Mouse (Mus musculus) embryonic facial prominence, embryonic 15.5 days (tissue): Measurements from ENCODE around the gene Fpgs. TPM values are rescaled to one million over a fixed set of nuclear protein-coding genes. Genes with fewer than 3 reads are reported as not detected.

Experiments used
- ATAC-seq: fragments of 200-750 bp; cut with Nextera tagmentation; 2 replicates; pipeline ENCODE4 v1.8.0; 2017; ENCODE audit warnings: low read depth, moderate TSS enrichment; ENCODE audit not compliant: insufficient number of reproducible peaks, low FRiP score, low TSS enrichment
- H3K27ac ChIP-seq: fragments of 300-500 bp; sonication (generic); replicated peaks from 2 replicates; pipeline ENCODE4 v1.5.1; 2015; ENCODE audit warnings: mild to moderate bottlenecking, inconsistent platforms
- H3K27me3 ChIP-seq: fragments of 300-500 bp; sonication (generic); 2 replicates; pipeline ENCODE4 v1.6.1; 2015; ENCODE audit warnings: inconsistent platforms
- H3K36me3 ChIP-seq: fragments of 300-500 bp; sonication (generic); 2 replicates; pipeline ENCODE4 v1.6.1; 2015; ENCODE audit warnings: mild to moderate bottlenecking, inconsistent platforms
- H3K4me1 ChIP-seq: fragments of 300-500 bp; sonication (generic); 2 replicates; pipeline ENCODE4 v1.6.1; 2015; ENCODE audit warnings: inconsistent platforms
- H3K4me2 ChIP-seq: fragments of 300-500 bp; sonication (generic); replicated peaks from 2 replicates; pipeline ENCODE4 v1.6.1; 2015; ENCODE audit warnings: mild to moderate bottlenecking, inconsistent platforms
- H3K4me3 ChIP-seq: fragments of 300-500 bp; sonication (generic); replicated peaks from 2 replicates; pipeline ENCODE4 v1.5.1; 2015; ENCODE audit warnings: mild to moderate bottlenecking, inconsistent platforms
- H3K9ac ChIP-seq: fragments of 300-500 bp; sonication (generic); 2 replicates; pipeline ENCODE4 v1.6.1; 2015; ENCODE audit warnings: inconsistent platforms
- H3K9me3 ChIP-seq: fragments of 300-500 bp; sonication (generic); replicated peaks from 2 replicates; pipeline ENCODE4 v1.6.1; 2016; ENCODE audit warnings: inconsistent platforms
- WGBS: fragments of 180-500 bp; shearing (Covaris S2); methylation state at CpG from one replicate; pipeline ENCODE4 v1.1.7; 2015; 5-methylcytosine and 5-hydroxymethylcytosine counted together
- polyA plus RNA-seq: library from polyadenylated mRNA; unstranded; fragments of >200 nt; fragmentation: Nextera tagmentation; extraction: Ambion mirVana; gene quantifications from 2 replicates; pipeline ENCODE4 v1.2.1, GENCODE M21; 2015

Fpgs gene
- polyA plus RNA-seq, 1 experiment from 2014 or later, result 33.2 TPM

- H3K4me1 ChIP-seq, result peaks cover 48% of the 10 kb centered on the region
- H3K9ac ChIP-seq, result no peak overlapping the region
- WGBS, result 70% methylated on average over 3 of the region's 3 CpGs
- H3K4me2 ChIP-seq, result no peak overlapping the region
- no peaks in the 10 kb centered on the region for H3K36me3 ChIP-seq
- no peak overlapping the region for H3K4me3 ChIP-seq
- peak overlapping the region; percentile 85 for H3K27ac ChIP-seq
- ATAC-seq, result no peak
- no peaks in the 10 kb centered on the region for H3K27me3 ChIP-seq
- H3K9me3 ChIP-seq, result no peaks in the 10 kb centered on the region
Measured at GRCm38 (mm10) chr2:32645647-32646046, 58.3 kb downstream of the Fpgs start.

- H3K27me3 ChIP-seq, result no peaks in the 10 kb centered on the region
- WGBS, result 85% methylated on average over 8 of the region's 8 CpGs
- H3K4me1 ChIP-seq, result peaks cover 48% of the 10 kb centered on the region
- no peak for ATAC-seq
- no peak overlapping the region for H3K9ac ChIP-seq
- H3K4me3 ChIP-seq, result no peak overlapping the region
- H3K4me2 ChIP-seq, result no peak overlapping the region
- no peaks in the 10 kb centered on the region for H3K9me3 ChIP-seq
- 0 out of 2 replicates have a peak overlapping the region, but pooled peaks have one; percentile 85 for H3K27ac ChIP-seq
- H3K36me3 ChIP-seq, result no peaks in the 10 kb centered on the region
Measured at GRCm38 (mm10) chr2:32644799-32645475, 59.0 kb downstream of the Fpgs start.

DNA sequence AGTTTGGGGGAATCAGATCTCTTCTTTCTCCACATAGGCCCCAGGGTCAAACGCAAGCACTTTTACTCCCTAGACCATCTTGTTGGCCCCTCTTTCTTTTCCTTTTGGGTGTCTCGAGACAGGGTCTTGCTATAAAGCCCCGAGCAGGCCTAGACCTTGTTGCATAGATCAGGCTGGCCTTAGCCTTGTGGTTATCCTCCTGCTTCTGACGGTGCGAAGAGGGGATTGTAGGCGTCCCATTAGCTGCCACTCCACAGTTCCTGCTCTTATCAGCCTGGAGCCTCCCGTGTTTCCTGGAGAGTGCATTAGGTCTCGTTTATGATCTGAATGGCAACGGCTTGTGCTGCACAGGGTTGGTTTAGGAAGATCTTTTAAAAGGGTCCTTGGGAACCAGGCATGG is 59.9 kb downstream of the Fpgs start:
- no peak for ATAC-seq
- H3K36me3 ChIP-seq, result no peaks in the 10 kb centered on the region
- no peak overlapping the region for H3K9ac ChIP-seq
- H3K27me3 ChIP-seq, result no peaks in the 10 kb centered on the region
- no peak overlapping the region for H3K4me2 ChIP-seq
- H3K4me3 ChIP-seq, result no peak overlapping the region
- H3K4me1 ChIP-seq, result peaks cover 47% of the 10 kb centered on the region
- no peaks in the 10 kb centered on the region for H3K9me3 ChIP-seq
- no peak overlapping the region for H3K27ac ChIP-seq
- 72% methylated on average over 9 of the region's 9 CpGs for WGBS

DNA sequence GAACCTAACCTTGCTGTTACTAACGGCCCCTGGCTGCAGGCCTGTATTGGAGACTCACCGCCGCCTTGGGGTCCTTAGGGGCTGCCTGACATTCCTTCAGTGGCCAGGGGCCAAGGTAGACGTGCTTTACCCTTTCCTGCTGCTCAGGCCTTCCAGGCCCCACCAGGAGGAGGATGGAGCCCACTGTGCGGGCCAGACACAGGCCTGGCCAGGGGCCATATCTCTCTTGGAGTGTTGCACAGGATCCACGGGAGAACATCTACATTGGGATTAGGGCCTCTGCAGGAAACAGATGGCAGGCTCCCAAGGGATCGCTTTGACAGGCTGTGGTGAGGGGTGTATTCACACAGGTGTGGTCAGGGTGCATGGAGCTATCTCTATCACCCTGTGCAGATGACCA is 61.1 kb downstream of the Fpgs start:
- 55% methylated on average over 7 of the region's 7 CpGs for WGBS
- no peak overlapping the region for H3K27ac ChIP-seq
- no peak for ATAC-seq

DNA sequence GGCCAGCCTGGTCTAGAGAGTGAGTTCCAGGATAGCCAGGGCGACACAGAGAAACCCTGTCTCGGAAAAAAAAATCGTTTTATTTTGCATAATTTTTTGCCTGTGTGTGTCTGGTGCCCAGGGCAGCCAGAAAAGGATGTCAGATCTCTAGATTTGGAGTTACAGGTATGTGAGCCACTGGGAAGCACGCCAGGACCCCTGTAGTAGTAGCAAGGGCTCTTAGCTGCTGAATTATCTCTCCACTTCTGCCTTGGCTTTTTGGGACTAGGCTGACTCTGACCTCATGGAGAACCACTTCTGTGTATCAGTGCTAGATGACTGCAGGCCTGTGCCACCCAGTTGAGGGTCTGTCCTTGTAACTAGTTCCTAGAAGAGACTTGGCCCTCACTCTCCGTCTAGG is 62.1 kb downstream of the Fpgs start:
- 79% methylated on average over 5 of the region's 5 CpGs for WGBS

More for the DNA sequence above, 61.1 kb downstream of the Fpgs start:
- Histone ChIP-seq H3K27me3 (no peaks in the 10 kb centered on the region), H3K9me3 (no peaks in the 10 kb centered on the region), H3K4me1 (peaks cover 44% of the 10 kb centered on the region), H3K9ac (no peak overlapping the region), H3K4me2 (no peak overlapping the region), H3K36me3 (no peaks in the 10 kb centered on the region), H3K4me3 (no peak overlapping the region)

DNA sequence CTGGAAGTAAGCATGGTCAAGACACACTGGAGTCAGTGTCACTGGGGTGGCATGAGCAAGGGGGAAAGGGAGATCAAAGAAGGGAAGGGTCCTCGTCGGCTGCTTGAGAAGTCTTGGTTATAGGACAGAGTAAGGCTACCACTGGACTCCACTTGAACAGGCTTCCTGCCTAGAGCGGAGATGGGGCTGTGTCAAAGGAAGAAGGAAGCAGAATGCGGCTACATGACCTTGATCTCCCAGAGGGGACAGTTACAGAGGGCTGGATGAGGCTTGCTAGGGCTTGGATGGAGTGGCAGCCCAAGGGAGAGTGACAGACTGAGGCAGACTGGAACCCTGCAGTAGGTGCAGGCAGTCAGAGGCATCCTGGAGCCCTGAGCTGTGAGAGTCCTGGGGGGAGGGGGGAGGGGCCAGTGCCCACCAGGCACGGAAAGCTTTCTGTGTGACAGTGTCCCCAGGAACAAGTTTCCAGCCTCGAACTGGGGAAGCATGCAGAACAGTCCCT is 63.3 kb downstream of the Fpgs start:
- H3K9ac ChIP-seq, result no peak overlapping the region
- WGBS, result 57% methylated on average over 6 of the region's 6 CpGs

More for the DNA sequence above, 62.1 kb downstream of the Fpgs start:
- H3K9ac ChIP-seq, result no peak overlapping the region
- peaks cover 37% of the 10 kb centered on the region for H3K4me1 ChIP-seq
- no peak for ATAC-seq
- H3K4me3 ChIP-seq, result no peak overlapping the region
- no peak overlapping the region for H3K4me2 ChIP-seq
- H3K27ac ChIP-seq, result no peak overlapping the region
- H3K9me3 ChIP-seq, result no peaks in the 10 kb centered on the region
- no peaks in the 10 kb centered on the region for H3K27me3 ChIP-seq
- no peaks in the 10 kb centered on the region for H3K36me3 ChIP-seq

DNA sequence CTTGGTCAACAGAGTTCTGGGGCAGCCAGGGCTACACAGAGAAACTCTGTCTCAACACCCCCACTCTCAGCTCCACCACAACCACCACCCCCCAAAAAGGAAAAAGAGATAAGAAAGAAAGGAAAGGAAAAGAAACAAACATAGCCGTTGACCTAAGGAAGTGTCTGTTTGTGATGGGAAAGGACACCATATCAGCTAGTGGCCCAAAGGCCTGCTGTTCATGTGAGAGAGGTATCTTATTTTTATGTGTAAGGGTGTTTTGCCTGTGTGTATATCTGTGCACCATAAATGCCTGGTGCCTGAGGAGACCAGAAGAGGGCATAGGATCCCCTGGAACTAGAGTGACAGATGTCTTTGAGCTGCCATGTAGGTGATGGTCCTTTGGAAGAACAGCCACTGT is 64.3 kb downstream of the Fpgs start:
- H3K4me3 ChIP-seq, result no peak overlapping the region
- ATAC-seq, result no peak
- peaks cover 20% of the 10 kb centered on the region for H3K4me1 ChIP-seq
- no peak overlapping the region for H3K9ac ChIP-seq
- H3K27ac ChIP-seq, result no peak overlapping the region
- H3K27me3 ChIP-seq, result no peaks in the 10 kb centered on the region
- WGBS, result 69% methylated on average over 1 of the region's 1 CpGs
- H3K4me2 ChIP-seq, result no peak overlapping the region
- H3K9me3 ChIP-seq, result no peaks in the 10 kb centered on the region
- H3K36me3 ChIP-seq, result no peaks in the 10 kb centered on the region

More for the DNA sequence above, 63.3 kb downstream of the Fpgs start:
- H3K4me3 ChIP-seq, result no peak overlapping the region
- no peaks in the 10 kb centered on the region for H3K9me3 ChIP-seq
- no peaks in the 10 kb centered on the region for H3K36me3 ChIP-seq
- no peaks in the 10 kb centered on the region for H3K27me3 ChIP-seq
- peaks cover 25% of the 10 kb centered on the region for H3K4me1 ChIP-seq
- no peak overlapping the region for H3K27ac ChIP-seq
- no peak for ATAC-seq
- no peak overlapping the region for H3K4me2 ChIP-seq

DNA sequence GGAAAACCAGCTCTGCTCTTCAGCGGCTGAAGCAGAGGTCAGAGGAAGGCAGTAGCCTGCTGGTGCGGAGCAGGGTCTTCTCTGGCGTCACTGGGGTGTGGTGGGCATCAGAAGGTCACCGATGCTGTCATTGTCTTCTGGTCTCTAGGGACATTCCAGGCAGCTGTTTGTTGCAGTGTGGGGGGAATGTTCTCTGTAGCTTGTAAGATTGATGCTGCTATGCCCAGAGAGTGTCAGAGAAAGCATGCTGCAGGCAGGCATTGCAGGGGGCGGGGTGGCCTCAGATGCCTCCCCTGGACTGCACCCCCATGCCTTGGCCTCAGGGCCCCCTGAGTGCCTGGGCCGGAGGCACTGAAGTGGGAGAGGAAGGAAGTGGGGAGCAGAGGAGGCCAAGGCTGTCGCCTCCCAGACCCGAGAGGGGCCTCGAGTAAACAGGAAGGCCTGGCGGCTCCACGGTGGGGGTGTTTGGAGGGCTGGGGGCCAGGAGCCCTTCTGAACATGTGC is 66.1 kb downstream of the Fpgs start:
- peak overlapping the region; percentile 41; the same call in 1 of the 2 replicates for H3K27ac ChIP-seq
- no peaks in the 10 kb centered on the region for H3K36me3 ChIP-seq
- peak; percentile 60 for ATAC-seq
- no peak overlapping the region for H3K9ac ChIP-seq
- WGBS, result 15% methylated on average over 11 of the region's 11 CpGs
- H3K9me3 ChIP-seq, result no peaks in the 10 kb centered on the region
- H3K4me3 ChIP-seq, result no peak overlapping the region
- H3K27me3 ChIP-seq, result no peaks in the 10 kb centered on the region
- H3K4me2 ChIP-seq, result no peak overlapping the region
- H3K4me1 ChIP-seq, result peaks cover 29% of the 10 kb centered on the region

DNA sequence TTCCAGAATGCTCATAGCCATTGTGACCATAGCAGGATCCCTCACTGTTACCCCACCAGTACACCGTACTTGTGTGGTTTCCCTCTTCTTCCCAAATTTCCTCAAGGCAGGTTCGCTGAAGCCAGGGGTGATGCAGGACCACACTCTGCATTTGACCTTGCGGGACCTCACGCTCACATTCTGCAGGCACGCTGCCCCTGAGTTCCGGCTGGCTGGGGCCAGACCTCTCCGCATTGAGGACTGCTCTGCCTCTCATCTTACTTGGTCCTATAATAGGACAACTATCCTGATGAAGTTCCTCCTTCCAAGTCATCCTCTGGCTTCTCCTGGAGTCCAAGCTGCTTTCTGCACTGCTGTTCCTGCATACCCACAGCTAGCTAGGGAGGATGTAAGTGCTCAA is 67.3 kb downstream of the Fpgs start:
- WGBS, result 78% methylated on average over 7 of the region's 7 CpGs
- peaks cover 29% of the 10 kb centered on the region for H3K4me1 ChIP-seq
- no peaks in the 10 kb centered on the region for H3K36me3 ChIP-seq
- H3K27me3 ChIP-seq, result no peaks in the 10 kb centered on the region
- no peaks in the 10 kb centered on the region for H3K9me3 ChIP-seq
- H3K4me3 ChIP-seq, result no peak overlapping the region
- ATAC-seq, result no peak
- H3K9ac ChIP-seq, result no peak overlapping the region
- no peak overlapping the region for H3K4me2 ChIP-seq
- no peak overlapping the region for H3K27ac ChIP-seq

DNA sequence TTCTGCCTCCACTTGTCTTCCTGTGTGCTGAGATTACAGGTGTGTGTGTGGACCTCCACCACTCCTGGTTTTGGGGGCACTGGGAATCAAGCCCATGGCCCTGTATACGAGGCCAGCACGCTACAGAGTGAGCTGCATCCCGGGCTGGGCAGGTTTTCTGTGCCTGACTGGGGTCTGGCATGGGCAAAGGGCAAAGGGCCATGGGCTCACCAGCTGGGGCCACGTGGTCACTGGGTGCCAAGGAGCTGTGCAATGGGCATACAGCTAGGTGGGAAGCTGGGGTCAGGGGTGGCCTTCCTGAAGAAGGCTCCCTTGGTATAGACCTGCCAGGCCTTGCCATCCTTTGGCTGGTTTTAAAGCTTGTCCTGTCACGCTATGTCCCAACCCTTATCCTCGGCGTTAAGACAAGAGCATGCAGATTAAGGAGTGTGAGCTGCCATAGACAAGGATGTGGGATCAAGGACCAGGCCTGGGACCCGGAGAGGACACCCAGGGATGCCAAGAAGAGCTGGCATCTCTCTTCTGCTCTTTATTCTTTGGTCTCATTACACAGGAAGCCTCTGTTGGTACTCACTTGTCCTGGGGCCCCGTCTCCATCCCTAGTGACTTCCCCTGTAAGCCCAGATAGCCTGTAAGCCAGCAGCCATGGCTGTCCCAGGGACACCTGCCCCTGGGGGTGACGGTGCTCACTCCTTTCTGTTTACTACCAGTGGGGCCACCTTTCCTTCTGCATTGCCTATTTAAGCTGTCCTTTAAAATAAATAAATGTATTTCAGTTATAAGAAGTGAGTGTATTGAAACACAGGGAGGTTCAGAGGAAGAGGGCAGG is 69.5 kb downstream of the Fpgs start:
- H3K4me3 ChIP-seq, result no peak overlapping the region
- no peaks in the 10 kb centered on the region for H3K27me3 ChIP-seq
- H3K27ac ChIP-seq, result no peak overlapping the region
- H3K9ac ChIP-seq, result no peak overlapping the region
- no peak overlapping the region for H3K4me2 ChIP-seq
- 82% methylated on average over 10 of the region's 10 CpGs for WGBS
- no peaks in the 10 kb centered on the region for H3K36me3 ChIP-seq
- peaks cover 35% of the 10 kb centered on the region for H3K4me1 ChIP-seq
- no peaks in the 10 kb centered on the region for H3K9me3 ChIP-seq
- no peak for ATAC-seq

DNA sequence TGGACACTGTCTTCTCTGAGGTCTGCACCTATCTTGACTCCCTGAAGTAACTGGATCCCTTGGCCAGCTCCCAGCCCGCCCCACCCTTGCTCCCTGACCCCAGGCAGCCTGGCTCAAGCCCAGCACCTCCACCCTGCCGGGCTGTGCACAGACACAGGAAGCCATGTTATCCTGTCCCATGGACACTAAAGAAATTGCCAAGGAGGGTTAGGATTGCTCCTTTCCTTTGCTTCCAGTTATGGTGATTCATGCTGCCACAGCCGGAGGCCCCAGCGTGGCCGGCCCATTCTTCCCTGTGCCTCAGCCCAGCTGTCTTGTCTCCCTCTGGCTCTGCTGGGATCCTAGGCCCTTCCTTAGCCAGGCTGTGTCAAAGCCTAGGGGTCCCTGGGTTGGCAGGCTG is 70.3 kb downstream of the Fpgs start:
- WGBS, result 71% methylated on average over 5 of the region's 5 CpGs

More for the DNA sequence above, 70.3 kb downstream of the Fpgs start:
- Histone ChIP-seq H3K4me1 (peaks cover 43% of the 10 kb centered on the region), H3K36me3 (no peaks in the 10 kb centered on the region), H3K4me3 (no peak overlapping the region), H3K9me3 (no peaks in the 10 kb centered on the region), H3K27me3 (no peaks in the 10 kb centered on the region), H3K27ac (peak overlapping the region; percentile 40; the same call in 1 of the 2 replicates), H3K9ac (no peak overlapping the region), H3K4me2 (no peak overlapping the region)
- no peak for ATAC-seq
